Mouse (Mus musculus): ENCODE measurements around the gene Mtfp1.

DNA sequence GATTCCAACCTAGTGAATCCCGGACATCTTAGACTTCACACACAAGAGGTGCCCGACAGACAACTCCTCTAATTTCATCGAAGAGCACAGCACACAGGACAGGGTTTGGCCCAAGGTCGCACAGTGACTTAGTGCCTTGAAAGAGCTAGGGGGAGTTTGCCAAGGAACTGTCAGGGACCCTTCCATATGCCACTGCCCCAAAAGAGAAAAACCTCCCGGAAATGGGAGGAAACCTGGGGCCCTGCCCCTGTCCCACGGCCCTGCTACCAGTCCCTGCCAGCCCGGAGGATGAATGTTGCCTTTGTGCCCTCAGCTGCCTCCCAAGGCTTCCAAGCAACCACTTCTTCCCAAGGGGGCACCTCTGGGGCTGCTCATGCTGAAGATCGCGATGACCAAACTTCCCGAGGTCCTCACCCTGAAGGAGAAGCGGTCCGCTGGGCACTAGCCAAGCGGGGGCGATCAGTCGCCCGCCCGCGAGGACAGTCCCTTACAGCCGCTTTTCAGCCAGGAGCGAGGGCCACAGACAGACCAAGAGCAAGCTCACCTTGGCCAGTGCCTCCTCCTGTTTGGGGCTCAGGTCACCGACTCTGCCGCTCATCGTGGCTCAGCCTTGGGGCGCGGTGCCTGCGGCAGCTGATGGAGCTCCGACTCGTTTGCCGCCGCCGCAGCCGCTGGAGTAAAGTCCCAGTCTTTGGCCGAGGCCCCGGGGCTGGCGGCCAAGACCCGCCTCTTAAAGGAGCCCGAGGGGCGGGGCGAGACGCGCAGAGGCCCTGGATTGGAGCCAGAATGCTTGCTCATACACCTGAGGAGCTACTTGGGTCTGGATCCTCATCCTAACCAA is 23.1 kb upstream of the Mtfp1 start:
- TF ChIP-seq CTCF (IDR thresholded peaks at IDR 0.05; ENCODE audit: low read depth, low read length), result no peak
- TF ChIP-seq POLR2A (IDR thresholded peaks at IDR 0.05; ENCODE audit: borderline replicate concordance, low read depth, low read length), result no peak
